Mouse (Mus musculus) heart, adult 18-20 months (tissue): ENCODE measurements around the gene Slc39a3. TPM values are rescaled to one million over a fixed set of nuclear protein-coding genes. Genes with fewer than 3 reads are reported as not detected.
A peak's percentile ranks its signal among the peaks of the same experiment; 100 is the strongest.
"Not testable (repeated sequence)": the region's sequence is repeated elsewhere in the genome, so short reads cannot be mapped to it uniquely, and the experiment has no call there.

Source experiments
- DNase-seq, 2 experiments: peaks; one replicate each; pipeline ENCODE4 v3.0.0; 2021 to 2022; ENCODE audit warnings: mixed read lengths in 1 of 2
- long read RNA-seq, 2 experiments: library from polyadenylated mRNA; stranded (forward); transcript quantifications; one replicate each; pipeline ENCODE4 v2.0.0; 2021
- total RNA-seq, 2 experiments: library from RNA; stranded (reverse); gene quantifications; 2 replicates each; pipeline ENCODE4 v1.2.3; 2021

Slc39a3 gene
- total RNA-seq: 10 to 100 TPM; 12.8 to 14.2 TPM
- long read RNA-seq, experiment 1, transcript Slc39a3-202 (4 exons, 3,796 nt): major isoform, 18 of 23 reads
- long read RNA-seq, experiment 1, partial matches to known transcripts: 1 of 23 reads
- long read RNA-seq, experiment 1, other reads (novel, unspliced or antisense): 2 of 23 reads
- long read RNA-seq, experiment 2, transcript Slc39a3-202 (4 exons, 3,796 nt): major isoform, 5 of 10 reads
- long read RNA-seq, experiment 2, partial matches to known transcripts: 4 of 10 reads
- long read RNA-seq, experiment 2, other reads (novel, unspliced or antisense): 0 of 10 reads

- DNase-seq: peak; percentile 98 to 100
Measured at GRCm38 (mm10) chr10:81036988-81037580, at the start of gene Slc39a3. Gene Slc39a3 (minus strand): TSS chr10:81037426.

GRCm38 (mm10) chr10:81087021-81087420 lies 49.8 kb upstream of the Slc39a3 start:
- DNase-seq: peak in 1 of 2 experiments; percentile 22

GRCm38 (mm10) chr10:81082168-81082960 lies 45.1 kb upstream of the Slc39a3 start:
- DNase-seq: peak; percentile 64 to 85

GRCm38 (mm10) chr10:81080008-81080655 lies 42.9 kb upstream of the Slc39a3 start:
- DNase-seq: no peak

GRCm38 (mm10) chr10:81077916-81078315 lies 40.7 kb upstream of the Slc39a3 start:
- no peak for DNase-seq

GRCm38 (mm10) chr10:81076356-81076755 lies 39.1 kb upstream of the Slc39a3 start:
- DNase-seq: no peak

- DNase-seq: no peak
Measured at GRCm38 (mm10) chr10:81075734-81076133, 38.5 kb upstream of the Slc39a3 start.

GRCm38 (mm10) chr10:81073464-81073863 lies 36.2 kb upstream of the Slc39a3 start:
- no peak for DNase-seq

GRCm38 (mm10) chr10:81072290-81072689 lies 35.1 kb upstream of the Slc39a3 start:
- no peak for DNase-seq

- peak; percentile 97 to 99 for DNase-seq
Measured at GRCm38 (mm10) chr10:81069836-81070235, 32.6 kb upstream of the Slc39a3 start, which contains the start of gene Thop1. Gene Thop1 (plus strand): TSS chr10:81070035.

GRCm38 (mm10) chr10:81068706-81069105 lies 31.5 kb upstream of the Slc39a3 start:
- no peak for DNase-seq

- not testable (repeated sequence) for DNase-seq
Measured at GRCm38 (mm10) chr10:81064519-81064918, 27.3 kb upstream of the Slc39a3 start.

GRCm38 (mm10) chr10:81062710-81063109 lies 25.5 kb upstream of the Slc39a3 start:
- DNase-seq: no peak

- DNase-seq: peak; percentile 99 to 100
Measured at GRCm38 (mm10) chr10:81059603-81060543, 22.6 kb upstream of the Slc39a3 start, which contains the start of gene Sgta. Gene Sgta (minus strand): TSS chr10:81060181.

GRCm38 (mm10) chr10:81058896-81059295 lies 21.7 kb upstream of the Slc39a3 start:
- no peak for DNase-seq

GRCm38 (mm10) chr10:81057406-81058130 lies 20.3 kb upstream of the Slc39a3 start:
- peak; percentile 39 to 43 for DNase-seq

- not testable (repeated sequence) for DNase-seq
Measured at GRCm38 (mm10) chr10:81055802-81056340, 18.6 kb upstream of the Slc39a3 start.

- DNase-seq: no peak
Measured at GRCm38 (mm10) chr10:81055169-81055568, 17.9 kb upstream of the Slc39a3 start.

- no peak for DNase-seq
Measured at GRCm38 (mm10) chr10:81052577-81052976, 15.4 kb upstream of the Slc39a3 start.

- no peak for DNase-seq
Measured at GRCm38 (mm10) chr10:81051133-81051532, 13.9 kb upstream of the Slc39a3 start.
